Mouse (Mus musculus) spleen, adult 12 weeks (tissue): ENCODE results near the gene Bsg.

Source experiments
- DNase-seq: peaks from one replicate; pipeline ENCODE4 v3.0.0; 2022; ENCODE audit warnings: low spot score

The Bsg gene

DNA sequence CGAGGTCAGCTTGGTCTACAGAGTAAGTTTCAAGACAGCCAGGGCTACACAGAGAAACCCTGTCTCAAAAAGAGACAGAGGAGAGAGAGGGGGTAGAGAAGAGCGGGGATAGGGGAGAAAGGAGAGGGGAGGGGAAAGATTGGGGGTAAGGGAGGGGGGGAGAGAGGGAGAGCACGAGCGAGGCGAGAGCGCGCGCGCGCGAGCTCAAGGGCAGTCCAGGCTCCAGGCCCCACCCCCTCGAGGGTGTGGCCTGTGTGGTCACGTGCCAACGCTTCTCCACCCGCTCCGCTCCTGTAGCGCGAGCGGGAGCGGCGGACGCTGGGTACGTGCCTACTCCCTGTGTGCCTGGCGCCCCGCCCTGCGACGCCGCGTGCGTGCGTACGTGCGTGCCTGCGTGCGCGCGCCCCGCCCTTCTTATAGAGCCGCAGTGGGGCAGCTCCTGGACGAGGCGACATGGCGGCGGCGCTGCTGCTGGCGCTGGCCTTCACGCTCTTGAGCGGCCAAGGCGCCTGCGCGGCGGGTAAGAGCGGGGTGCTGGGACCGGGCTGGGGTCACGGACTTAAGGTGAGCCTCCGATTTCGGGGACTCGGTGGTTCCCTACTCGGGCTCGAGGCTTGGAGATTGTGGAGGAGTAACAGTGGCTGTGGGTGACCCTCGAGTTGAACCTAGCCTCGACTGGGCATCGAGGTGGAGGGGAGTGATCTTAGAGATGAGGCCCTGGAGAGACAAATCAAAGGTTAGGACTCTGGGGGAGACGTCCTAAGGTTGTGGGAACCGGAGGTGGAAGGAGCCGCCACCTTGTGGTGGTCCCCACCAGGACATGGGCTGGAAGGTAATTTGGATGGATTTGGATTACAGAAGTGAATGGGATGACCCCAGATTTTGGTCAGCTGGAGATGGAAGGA, at the start of gene Bsg:
Gene Bsg, plus strand, starts transcription at position 427 of the 905 bp plus-strand sequence.
- DNase-seq = peak; percentile 98

- no peak for DNase-seq
Observed at GRCm38 (mm10) chr10:79654946-79655395, 49.3 kb upstream of the Bsg start.

- DNase-seq = no peak
Observed at GRCm38 (mm10) chr10:79658829-79659228, 45.5 kb upstream of the Bsg start.

- DNase-seq = no peak
Observed at GRCm38 (mm10) chr10:79660298-79660697, 44.0 kb upstream of the Bsg start.

- DNase-seq = no peak
Observed at GRCm38 (mm10) chr10:79661861-79662260, 42.4 kb upstream of the Bsg start.

GRCm38 (mm10) chr10:79664131-79664665, 40.1 kb upstream of the Bsg start, which contains the start of gene Madcam1:
Gene Madcam1 (plus strand): TSS chr10:79664559.
- peak; percentile 64 for DNase-seq

DNA sequence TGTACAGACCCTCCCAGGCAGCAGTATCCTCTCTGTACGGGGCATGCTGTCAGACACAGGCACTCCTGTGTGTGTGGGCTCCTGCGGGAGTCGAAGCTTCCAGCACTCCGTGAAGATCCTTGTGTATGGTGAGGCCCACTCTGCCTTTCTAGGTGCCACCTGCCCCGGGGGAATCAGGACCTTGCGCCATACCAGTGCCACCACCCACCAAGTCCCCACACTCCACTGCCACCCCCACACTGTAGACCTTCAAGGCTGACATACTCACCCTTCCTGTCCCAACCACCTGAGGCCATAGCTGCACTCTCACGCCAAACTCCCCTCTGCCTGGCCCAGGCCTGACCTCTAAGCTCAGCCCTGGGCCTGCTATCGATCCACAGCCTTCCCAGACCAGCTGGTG, 39.2 kb upstream of the Bsg start:
- DNase-seq = no peak

- no peak for DNase-seq
Observed at GRCm38 (mm10) chr10:79666493-79666892, 37.8 kb upstream of the Bsg start.

GRCm38 (mm10) chr10:79668076-79668475, 36.2 kb upstream of the Bsg start:
- DNase-seq = no peak

GRCm38 (mm10) chr10:79668771-79669575, 35.3 kb upstream of the Bsg start, which contains the start of gene Tpgs1:
Gene Tpgs1 (plus strand): TSS chr10:79669369.
- DNase-seq = peak; percentile 88

GRCm38 (mm10) chr10:79669576-79670057, 34.7 kb upstream of the Bsg start:
- peak; percentile 59 for DNase-seq

GRCm38 (mm10) chr10:79670071-79670888, 34.0 kb upstream of the Bsg start:
- DNase-seq = no peak

DNA sequence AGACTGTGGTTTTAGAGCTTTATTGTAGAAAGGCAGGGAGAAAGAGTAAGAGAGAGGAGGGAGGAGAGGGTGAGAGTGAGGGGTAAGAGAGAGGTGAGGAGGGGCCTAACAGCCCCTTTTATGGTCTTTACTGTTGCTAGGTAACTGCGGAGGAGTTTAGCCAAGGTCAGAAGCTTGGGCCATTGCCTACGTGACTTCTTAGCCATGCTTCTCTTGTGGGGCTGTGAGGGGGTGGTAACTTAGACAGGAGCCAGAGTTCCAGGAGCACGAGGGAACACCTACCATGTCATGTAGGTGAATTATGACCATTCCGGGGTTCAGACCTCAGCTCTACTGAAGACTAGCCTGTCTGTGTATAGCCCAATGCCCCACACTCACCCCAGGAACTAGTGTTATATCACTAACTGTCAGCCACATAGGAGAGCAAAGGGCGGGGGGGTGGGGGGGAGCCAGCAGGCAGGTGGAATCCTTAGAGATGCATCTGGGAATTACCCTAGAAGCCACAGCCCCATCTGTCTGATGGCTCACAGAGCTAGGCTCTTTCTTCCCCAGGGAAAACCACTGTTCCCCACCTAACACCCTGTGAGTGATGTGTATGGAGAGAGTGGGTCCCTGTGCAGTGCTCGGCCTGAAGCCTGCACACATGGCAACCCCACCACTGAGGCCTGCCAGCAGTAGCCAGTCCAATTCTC, 32.7 kb upstream of the Bsg start:
- no peak for DNase-seq

- DNase-seq = no peak
Observed at GRCm38 (mm10) chr10:79672088-79672455, 32.2 kb upstream of the Bsg start.

GRCm38 (mm10) chr10:79673054-79673453, 31.2 kb upstream of the Bsg start:
- DNase-seq = no peak

DNA sequence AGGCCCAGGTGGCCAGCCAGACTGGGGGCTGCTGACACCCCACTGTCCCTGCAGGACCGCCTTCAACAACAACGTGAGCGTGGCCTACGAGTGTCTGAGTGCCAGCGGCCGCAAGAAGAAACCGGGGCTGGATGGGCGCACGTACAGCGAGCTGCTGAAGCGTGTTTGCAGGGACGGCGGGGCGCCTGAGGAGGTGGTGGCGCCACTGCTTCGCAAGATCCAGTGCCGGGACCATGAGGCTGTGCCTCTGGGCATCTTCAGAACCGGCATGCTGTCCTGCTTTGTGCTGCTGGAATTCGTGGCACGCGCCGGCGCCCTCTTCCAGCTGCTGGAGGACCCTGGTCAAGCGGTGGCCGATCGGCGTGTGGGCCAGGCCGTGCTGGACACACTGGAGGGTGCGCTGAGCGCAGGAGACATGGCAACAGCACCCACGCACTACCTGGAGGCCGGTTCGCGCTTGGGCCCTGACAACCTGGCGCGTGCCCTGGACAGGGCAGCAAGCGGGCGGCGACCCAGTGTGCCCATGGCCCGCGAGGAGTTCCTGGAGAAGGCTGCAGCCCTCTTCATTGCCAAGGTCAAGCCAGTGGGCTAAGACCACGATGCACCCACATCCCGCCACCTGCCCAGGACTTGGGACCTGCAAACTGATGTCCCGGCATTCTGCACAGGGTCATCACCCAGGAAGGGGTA, 28.8 kb upstream of the Bsg start:
- no peak for DNase-seq

DNA sequence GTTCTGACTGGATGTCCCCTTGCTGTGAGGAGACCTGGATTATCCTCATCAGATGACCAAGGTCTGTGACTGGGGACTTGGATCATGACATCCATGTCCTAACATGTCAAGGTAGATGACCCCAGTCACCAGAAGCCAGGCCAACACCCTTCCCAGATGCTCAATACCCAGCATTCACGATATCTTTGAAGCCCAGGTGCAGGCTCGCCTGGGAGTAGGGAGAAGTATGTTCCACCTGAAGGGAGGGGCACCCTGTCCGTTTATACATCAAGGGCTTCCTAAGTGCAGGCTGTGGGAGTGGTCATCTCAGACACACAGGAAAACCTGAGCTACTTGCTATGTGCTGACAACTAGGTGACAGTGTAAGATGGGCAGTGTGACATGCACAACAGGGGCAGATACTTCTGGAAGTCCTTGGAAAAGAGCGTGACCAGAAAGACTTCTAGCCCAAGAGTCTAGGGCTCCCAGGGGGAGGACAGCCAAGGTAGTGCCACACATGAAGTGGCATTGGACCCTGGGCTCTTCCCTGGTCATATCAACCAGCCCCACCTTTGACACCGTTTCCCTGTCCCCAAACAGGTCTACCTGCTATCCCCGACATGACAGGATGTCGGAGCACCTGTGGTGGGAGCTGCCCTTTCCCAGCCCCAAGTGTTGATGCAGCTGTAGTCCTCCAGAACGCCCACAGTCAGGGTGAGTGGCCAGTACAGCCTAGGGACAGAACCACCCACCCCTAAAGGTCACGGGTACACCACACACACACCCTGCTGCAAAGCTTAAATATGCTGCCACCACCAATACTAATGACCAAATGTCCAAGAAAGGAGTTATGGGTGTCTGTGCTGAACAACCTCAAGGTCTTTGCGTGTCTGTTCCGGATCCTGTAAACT, 23.4 kb upstream of the Bsg start:
- no peak for DNase-seq

- DNase-seq = peak; percentile 99
Observed at GRCm38 (mm10) chr10:79681591-79682245, 22.6 kb upstream of the Bsg start, which contains the start of gene Cdc34. Gene Cdc34 (plus strand): TSS chr10:79682195.

DNA sequence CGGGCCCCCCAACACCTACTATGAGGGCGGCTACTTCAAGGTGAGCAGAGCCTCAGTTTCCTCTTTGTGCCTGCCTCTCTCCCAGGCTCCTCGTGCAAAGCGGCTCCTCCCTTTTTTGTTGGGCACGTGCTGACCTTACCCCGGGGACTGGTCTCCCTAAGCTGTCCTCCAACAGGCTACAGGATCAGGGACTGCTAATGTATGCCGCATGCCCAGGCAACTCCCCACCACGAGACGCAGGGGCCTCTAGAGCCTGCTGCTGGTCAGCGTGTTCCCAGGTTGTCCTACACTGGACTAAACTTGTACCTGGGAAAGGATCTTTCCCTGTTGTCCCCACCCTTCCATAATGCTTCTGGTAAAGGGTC, 21.8 kb upstream of the Bsg start:
- DNase-seq = peak; percentile 34
